Mouse (Mus musculus): ENCODE data around the gene Cpsf4l. TPM values are rescaled to one million over a fixed set of nuclear protein-coding genes. Genes with fewer than 3 reads are reported as not detected.

Gene Cpsf4l
- polyA plus RNA-seq, 1 experiment from 2014 or later: 0.50 TPM

GRCm38 (mm10) chr11:113733631-113734364 lies 24.0 kb upstream of the Cpsf4l start:
- Histone ChIP-seq H3K4me3 (no peak overlapping the region), H3K36me3 (peaks cover 10% of the 10 kb centered on the region), H3K4me1 (peaks cover 53% of the 10 kb centered on the region), H3K9me3 (no peaks in the 10 kb centered on the region), H3K9ac (replicated peaks) (peak overlapping the region; percentile 20; the same call in 1 of the 2 replicates), H3K27me3 (no peaks in the 10 kb centered on the region), H3K27ac (replicated peaks) (0 out of 2 replicates have a peak overlapping the region, but pooled peaks have one; percentile 20), H3K4me2 (replicated peaks) (no peak overlapping the region)
- ATAC-seq (ENCODE audit: low FRiP score, low read depth): no peak
- WGBS: 65% methylated on average over 6 of the region's 6 CpGs

GRCm38 (mm10) chr11:113731945-113732612 lies 22.3 kb upstream of the Cpsf4l start:
- Histone ChIP-seq H3K9ac (replicated peaks) (no peak overlapping the region), H3K27me3 (no peaks in the 10 kb centered on the region), H3K4me1 (peaks cover 43% of the 10 kb centered on the region), H3K36me3 (peaks cover 25% of the 10 kb centered on the region), H3K9me3 (no peaks in the 10 kb centered on the region), H3K4me2 (replicated peaks) (no peak overlapping the region), H3K27ac (replicated peaks) (no peak overlapping the region), H3K4me3 (no peak overlapping the region)
- ATAC-seq (ENCODE audit: low FRiP score, low read depth): no peak
- 93% methylated on average over 10 of the region's 10 CpGs for WGBS

- no peak overlapping the region for H3K27ac ChIP-seq (replicated peaks)
- peaks cover 43% of the 10 kb centered on the region for H3K4me1 ChIP-seq
- WGBS: 85% methylated on average over 3 of the region's 3 CpGs
- no peak overlapping the region for H3K9ac ChIP-seq (replicated peaks)
- peaks cover 36% of the 10 kb centered on the region for H3K36me3 ChIP-seq
- no peak for ATAC-seq (ENCODE audit: low FRiP score, low read depth)
- H3K9me3 ChIP-seq: no peaks in the 10 kb centered on the region
- no peak overlapping the region for H3K4me2 ChIP-seq (replicated peaks)
- no peaks in the 10 kb centered on the region for H3K27me3 ChIP-seq
- no peak overlapping the region for H3K4me3 ChIP-seq
Measured at GRCm38 (mm10) chr11:113730879-113731278, 21.1 kb upstream of the Cpsf4l start.

GRCm38 (mm10) chr11:113729917-113730316 lies 20.1 kb upstream of the Cpsf4l start:
- Histone ChIP-seq H3K27ac (replicated peaks) (no peak overlapping the region), H3K27me3 (no peaks in the 10 kb centered on the region), H3K9ac (replicated peaks) (no peak overlapping the region), H3K4me2 (replicated peaks) (no peak overlapping the region), H3K9me3 (no peaks in the 10 kb centered on the region), H3K4me3 (no peak overlapping the region), H3K36me3 (peaks cover 41% of the 10 kb centered on the region), H3K4me1 (peaks cover 41% of the 10 kb centered on the region)
- ATAC-seq (ENCODE audit: low FRiP score, low read depth): no peak
- WGBS: 73% methylated on average over 8 of the region's 8 CpGs

GRCm38 (mm10) chr11:113729239-113729638 lies 19.4 kb upstream of the Cpsf4l start:
- H3K4me2 ChIP-seq (replicated peaks): no peak overlapping the region
- no peak overlapping the region for H3K9ac ChIP-seq (replicated peaks)
- H3K27ac ChIP-seq (replicated peaks): no peak overlapping the region
- no peaks in the 10 kb centered on the region for H3K9me3 ChIP-seq
- peaks cover 35% of the 10 kb centered on the region for H3K4me1 ChIP-seq
- H3K36me3 ChIP-seq: peaks cover 45% of the 10 kb centered on the region
- no peaks in the 10 kb centered on the region for H3K27me3 ChIP-seq
- no peak for ATAC-seq (ENCODE audit: low FRiP score, low read depth)
- no peak overlapping the region for H3K4me3 ChIP-seq
- 83% methylated on average over 21 of the region's 21 CpGs for WGBS

GRCm38 (mm10) chr11:113727992-113728391 lies 18.2 kb upstream of the Cpsf4l start:
- WGBS: 67% methylated on average over 6 of the region's 6 CpGs
- no peak for ATAC-seq (ENCODE audit: low FRiP score, low read depth)
- Histone ChIP-seq H3K4me1 (peaks cover 24% of the 10 kb centered on the region), H3K36me3 (peaks cover 45% of the 10 kb centered on the region), H3K27ac (replicated peaks) (no peak overlapping the region), H3K4me3 (no peak overlapping the region), H3K9me3 (no peaks in the 10 kb centered on the region), H3K27me3 (no peaks in the 10 kb centered on the region), H3K4me2 (replicated peaks) (no peak overlapping the region), H3K9ac (replicated peaks) (no peak overlapping the region)

GRCm38 (mm10) chr11:113726994-113727888 lies 17.4 kb upstream of the Cpsf4l start:
- peaks cover 24% of the 10 kb centered on the region for H3K4me1 ChIP-seq
- H3K9me3 ChIP-seq: no peaks in the 10 kb centered on the region
- H3K27ac ChIP-seq (replicated peaks): no peak overlapping the region
- no peaks in the 10 kb centered on the region for H3K27me3 ChIP-seq
- no peak overlapping the region for H3K9ac ChIP-seq (replicated peaks)
- no peak overlapping the region for H3K4me3 ChIP-seq
- ATAC-seq (ENCODE audit: low FRiP score, low read depth): no peak
- no peak overlapping the region for H3K4me2 ChIP-seq (replicated peaks)
- H3K36me3 ChIP-seq: peaks cover 45% of the 10 kb centered on the region
- WGBS: 89% methylated on average over 14 of the region's 14 CpGs

GRCm38 (mm10) chr11:113725235-113726048 lies 15.6 kb upstream of the Cpsf4l start:
- Histone ChIP-seq H3K36me3 (peaks cover 45% of the 10 kb centered on the region), H3K27me3 (no peaks in the 10 kb centered on the region), H3K27ac (replicated peaks) (no peak overlapping the region), H3K9ac (replicated peaks) (no peak overlapping the region), H3K4me3 (no peak overlapping the region), H3K4me1 (peaks cover 18% of the 10 kb centered on the region), H3K9me3 (no peaks in the 10 kb centered on the region), H3K4me2 (replicated peaks) (no peak overlapping the region)
- ATAC-seq (ENCODE audit: low FRiP score, low read depth): no peak
- 88% methylated on average over 4 of the region's 4 CpGs for WGBS

- Histone ChIP-seq H3K4me3 (no peak overlapping the region), H3K4me1 (peaks cover 10% of the 10 kb centered on the region), H3K27ac (replicated peaks) (no peak overlapping the region), H3K36me3 (peaks cover 25% of the 10 kb centered on the region), H3K9ac (replicated peaks) (no peak overlapping the region), H3K27me3 (no peaks in the 10 kb centered on the region), H3K4me2 (replicated peaks) (no peak overlapping the region), H3K9me3 (no peaks in the 10 kb centered on the region)
- 80% methylated on average over 14 of the region's 14 CpGs for WGBS
- ATAC-seq (ENCODE audit: low FRiP score, low read depth): no peak
Measured at GRCm38 (mm10) chr11:113722405-113723090, 12.7 kb upstream of the Cpsf4l start.

GRCm38 (mm10) chr11:113717767-113718424 lies 8.1 kb upstream of the Cpsf4l start:
- Histone ChIP-seq H3K9me3 (no peaks in the 10 kb centered on the region), H3K4me3 (no peak overlapping the region), H3K27ac (replicated peaks) (no peak overlapping the region), H3K4me1 (no peaks in the 10 kb centered on the region), H3K36me3 (no peaks in the 10 kb centered on the region), H3K27me3 (no peaks in the 10 kb centered on the region), H3K9ac (replicated peaks) (no peak overlapping the region), H3K4me2 (replicated peaks) (no peak overlapping the region)
- no peak for ATAC-seq (ENCODE audit: low FRiP score, low read depth)
- 69% methylated on average over 16 of the region's 16 CpGs for WGBS
